Mouse (Mus musculus) c-Kit-positive CD71-negative TER-119-negative erythroid progenitor cells, embryonic 14.5 days (primary cell): Measurements from ENCODE around the gene Mrps36.
"Not testable (repeated sequence)": the region's sequence is repeated elsewhere in the genome, so short reads cannot be mapped to it uniquely, and the experiment has no call there.

Experiments
- DNase-seq: peaks from one replicate; pipeline ENCODE4 v3.0.0-alpha.2; 2013; ENCODE audit warnings: low read depth

Gene Mrps36

GRCm38 (mm10) chr13:100744036-100744744 lies at the start of gene Mrps36:
TSS of gene Mrps36 (minus strand) at chr13:100744659.
- DNase-seq: peak; percentile 90

GRCm38 (mm10) chr13:100789083-100789482 lies 44.6 kb upstream of the Mrps36 start:
- DNase-seq: no peak

- not testable (repeated sequence) for DNase-seq
Observed at GRCm38 (mm10) chr13:100788057-100788456, 43.6 kb upstream of the Mrps36 start.

- DNase-seq: no peak
Observed at GRCm38 (mm10) chr13:100787316-100788010, 43.0 kb upstream of the Mrps36 start.

DNA sequence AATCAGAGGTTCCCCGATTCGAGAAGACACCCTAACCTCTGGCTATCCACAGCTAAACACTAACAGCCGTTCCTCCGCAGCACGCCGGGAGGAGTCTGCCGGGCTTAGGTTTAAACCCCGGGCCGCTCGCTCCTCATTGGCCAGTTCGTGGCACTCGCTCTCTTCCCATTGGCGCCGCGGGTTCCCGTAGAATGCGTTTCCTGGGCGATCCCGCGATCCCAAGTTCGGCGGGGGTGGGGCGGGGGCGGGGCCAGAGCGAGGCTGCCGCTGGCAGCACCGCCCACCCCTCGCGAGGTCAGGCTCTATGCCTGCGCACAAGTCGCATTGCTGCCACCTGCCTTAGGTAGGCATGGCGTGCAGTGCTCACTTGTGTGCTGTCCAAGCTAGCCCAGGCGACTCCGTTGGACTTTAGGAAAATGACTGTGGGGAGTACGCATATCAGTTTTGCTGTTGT lies 42.0 kb upstream of the Mrps36 start, which contains the start of gene Ccnb1:
TSS of gene Ccnb1 (minus strand) at position 157 of the 454 bp plus-strand sequence.
- peak; percentile 91 for DNase-seq

DNA sequence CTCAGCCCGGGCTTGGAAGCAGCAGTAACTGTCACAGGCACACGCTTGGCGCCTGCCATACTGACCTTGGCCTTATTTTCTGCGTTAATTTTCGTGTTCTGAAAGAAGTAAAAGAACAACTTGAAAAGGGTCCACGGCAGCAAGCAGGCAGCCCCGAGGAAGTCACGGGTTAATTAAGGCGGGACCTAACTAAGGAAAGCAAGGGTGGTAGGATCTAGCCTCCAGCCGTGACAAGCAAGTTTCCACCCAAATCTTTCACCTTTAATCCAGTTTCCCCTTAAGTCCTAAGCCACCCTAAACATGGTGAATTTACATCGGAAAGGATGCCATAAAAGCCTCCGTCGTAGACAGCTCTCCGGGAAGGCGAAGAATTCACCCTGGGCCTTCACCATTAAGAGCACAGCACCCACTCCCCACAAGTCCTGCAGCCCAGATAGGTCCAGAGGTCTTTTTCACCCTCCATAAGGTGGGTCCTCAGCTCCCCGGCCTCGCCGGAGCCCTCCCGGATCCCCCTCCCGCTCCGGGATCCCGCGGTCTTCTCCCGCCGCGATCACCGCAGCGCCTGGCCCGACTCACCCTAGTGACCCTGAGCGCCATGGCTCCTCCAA lies 41.5 kb upstream of the Mrps36 start:
- no peak for DNase-seq

DNA sequence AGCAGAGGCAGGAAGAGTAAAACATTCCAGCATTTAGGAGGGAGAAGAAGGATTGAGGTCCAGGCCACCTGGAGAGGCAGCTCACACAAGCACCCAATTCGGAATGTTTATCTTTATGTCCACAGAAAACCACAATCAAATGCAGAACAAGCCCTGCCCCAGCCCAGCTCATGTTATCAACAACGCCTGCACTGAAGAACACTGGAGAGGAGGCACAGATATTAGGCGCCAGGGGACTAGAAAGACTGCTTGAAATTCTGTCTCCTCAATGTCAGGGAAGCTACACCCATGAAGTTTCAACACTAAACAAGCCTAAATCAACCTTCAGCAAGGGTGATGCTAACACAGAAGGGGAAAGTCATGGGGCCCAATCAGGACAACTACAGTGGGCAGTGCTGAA lies 33.0 kb upstream of the Mrps36 start:
- peak; percentile 33 for DNase-seq

DNA sequence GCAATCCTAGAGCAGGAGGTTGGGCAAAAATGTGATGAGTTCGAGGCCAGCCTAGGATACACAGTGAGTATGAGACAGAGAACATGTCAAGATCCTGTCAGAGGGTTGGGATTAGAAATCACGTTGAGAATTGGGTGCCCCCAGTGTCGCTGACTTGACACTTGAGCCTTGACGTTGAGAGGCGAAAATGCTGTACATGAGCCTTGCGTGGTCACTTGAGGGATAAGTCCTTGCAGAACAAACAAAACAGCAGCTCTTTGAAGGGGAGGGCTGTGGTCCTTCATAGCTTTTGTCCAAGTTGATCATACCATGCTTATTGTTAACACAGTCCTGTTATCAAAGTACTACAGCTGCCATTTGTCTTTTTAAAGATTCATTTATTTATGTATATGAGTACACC lies 32.3 kb upstream of the Mrps36 start:
- no peak for DNase-seq

DNA sequence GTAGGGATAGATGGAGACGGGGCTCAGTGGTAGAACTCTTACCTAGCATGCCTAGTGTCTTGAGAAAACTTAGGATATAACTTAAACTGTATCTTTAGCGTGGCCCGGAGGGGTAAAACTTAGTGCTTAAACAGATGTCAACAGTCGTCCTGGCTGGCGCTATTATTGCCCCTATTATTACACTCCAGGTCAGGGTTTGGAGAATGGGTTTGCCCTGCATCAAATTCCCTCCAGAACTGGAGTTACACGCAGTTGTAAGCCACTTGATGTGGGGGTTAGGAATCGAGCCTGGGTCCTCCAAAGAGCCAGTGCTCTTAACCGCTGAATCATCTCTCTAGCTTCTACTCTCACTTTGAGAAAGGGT lies 31.6 kb upstream of the Mrps36 start:
- DNase-seq: no peak

DNA sequence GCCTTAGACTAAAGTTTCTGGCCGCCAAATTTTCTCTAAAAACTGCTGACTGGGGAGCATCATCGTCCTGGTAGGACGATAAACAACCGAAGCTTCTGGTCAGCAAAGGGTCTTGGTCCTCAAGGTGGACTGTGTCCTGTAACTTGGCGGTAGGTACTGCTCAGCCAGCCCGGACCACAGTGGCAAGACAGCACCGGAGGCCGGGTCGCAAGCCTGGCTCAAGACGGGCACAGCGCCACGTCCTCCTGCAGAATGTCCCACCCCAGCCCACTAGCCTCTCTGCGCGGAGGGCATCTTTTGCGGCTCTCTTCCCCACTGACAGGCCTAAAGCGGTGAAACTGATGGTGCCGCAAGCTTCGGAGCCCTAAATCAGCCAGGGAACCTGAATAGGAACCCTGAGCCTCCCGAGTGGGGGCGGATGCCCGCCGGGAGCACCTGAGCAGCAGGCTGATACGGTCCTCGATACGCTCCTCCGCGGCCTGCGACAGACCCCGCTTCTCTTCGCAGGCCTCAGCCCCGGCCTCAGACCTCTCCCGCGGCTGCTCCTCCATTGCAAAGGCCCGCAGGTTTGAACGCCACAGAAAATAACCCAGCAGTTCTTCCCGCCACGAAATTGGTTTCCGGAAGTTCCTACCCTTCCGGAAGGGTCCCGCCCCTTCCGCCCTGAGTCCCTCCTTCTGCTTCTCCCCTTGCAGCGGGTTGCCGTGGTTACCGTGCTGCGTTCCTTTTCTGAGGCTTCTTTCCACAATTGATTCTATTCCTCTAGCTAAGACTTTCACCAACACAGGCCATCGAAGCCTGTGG lies 31.0 kb upstream of the Mrps36 start, which contains the start of gene Cenph:
TSS of gene Cenph (minus strand) at position 648 of the 804 bp plus-strand sequence.
- peak; percentile 92 for DNase-seq

DNA sequence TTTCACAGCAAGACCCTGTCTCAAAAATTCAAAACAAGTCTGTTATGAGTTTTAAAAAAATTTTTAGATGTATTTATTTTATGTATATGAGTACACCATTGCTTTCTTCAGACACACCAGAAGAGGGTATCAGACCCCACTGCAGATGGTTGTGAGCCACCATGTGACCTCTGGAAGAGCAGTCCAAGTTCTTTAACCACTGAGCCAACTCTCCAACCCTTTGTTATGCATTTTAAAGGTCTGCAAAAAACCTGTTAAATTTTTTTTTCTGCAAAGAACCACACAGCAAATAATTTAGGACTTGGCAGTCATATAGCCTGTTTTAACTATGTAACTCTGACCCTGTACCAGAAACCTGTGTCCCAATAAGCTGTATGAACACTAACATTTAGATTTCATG lies 30.2 kb upstream of the Mrps36 start:
- no peak for DNase-seq

DNA sequence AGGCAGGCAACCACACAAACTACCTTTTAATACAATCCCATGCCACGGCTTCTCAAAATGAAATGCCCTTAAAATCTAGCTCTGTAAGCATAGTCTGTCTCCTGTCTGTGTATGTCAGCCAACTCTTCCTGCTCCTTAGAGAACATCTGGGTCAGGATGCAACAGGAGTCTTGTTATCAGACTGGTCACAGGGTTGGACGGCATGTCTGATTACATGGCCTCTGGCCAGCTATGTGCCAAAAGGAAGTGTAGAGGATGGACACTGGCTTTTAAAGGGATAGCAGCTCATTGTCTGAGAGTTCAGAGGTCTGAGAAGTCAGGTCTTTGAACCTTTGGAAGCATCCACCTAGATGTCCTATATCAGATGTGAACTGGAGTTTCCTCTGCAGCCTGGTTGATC lies 10.9 kb upstream of the Mrps36 start:
- DNase-seq: no peak

DNA sequence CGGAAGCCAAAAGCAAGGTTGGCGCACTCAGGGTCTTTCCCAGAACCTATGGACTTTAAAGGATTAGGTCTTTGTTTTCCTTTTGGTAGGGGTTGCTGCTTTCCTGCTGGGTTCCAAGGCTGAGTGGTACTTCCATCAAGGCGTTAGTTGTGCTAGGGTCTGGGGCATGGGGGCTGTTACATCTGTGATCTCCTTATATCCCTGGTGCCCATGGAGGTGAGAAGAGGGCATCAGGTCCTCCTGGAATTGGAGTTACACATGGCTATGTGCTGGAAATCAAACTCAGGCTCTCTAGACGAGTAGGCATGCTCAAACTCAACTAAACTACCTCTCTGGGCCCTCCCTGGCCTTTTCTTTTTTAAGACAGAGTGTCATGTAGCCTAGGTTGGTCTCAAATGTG lies 9.7 kb upstream of the Mrps36 start:
- no peak for DNase-seq

- DNase-seq: no peak
Observed at GRCm38 (mm10) chr13:100753011-100753410, 8.6 kb upstream of the Mrps36 start.

DNA sequence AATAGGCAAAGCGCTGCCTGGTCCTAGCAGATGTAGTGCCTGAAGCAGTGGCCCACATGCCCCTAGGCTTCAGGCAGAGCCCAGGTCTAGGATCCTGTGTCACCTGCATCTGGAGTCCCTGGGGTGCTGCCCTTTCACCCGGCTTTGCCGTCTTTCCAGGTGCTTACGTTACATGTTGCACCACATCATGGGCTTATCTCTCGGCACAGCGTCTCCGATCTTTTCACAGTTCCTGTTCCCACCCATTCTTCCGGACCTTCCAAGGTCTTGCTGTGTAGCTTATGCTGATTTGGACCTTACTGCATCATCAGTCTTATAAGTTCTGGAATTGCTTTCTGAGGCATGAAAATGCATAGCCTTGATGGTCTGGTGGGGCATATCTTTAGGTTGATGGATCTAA lies 8.1 kb upstream of the Mrps36 start:
- DNase-seq: no peak

DNA sequence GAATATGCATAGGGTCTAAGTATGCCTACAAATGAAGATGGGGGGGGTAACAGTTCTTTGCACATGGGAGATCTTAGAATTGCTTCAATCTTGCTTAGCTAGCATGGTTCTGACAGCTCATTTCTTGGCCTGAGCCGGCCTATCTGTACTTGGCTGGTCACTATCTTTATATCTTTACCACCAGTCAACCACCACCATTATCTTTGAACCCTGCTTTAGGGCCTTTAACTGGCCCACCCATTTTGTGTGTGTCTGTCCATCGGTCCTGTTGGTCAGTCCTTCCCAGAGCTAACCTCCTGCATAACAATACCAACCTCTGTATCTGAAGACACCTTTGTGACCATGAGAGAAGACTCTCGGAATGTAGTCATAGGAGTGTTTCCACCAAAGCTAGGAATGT lies 6.9 kb upstream of the Mrps36 start:
- DNase-seq: no peak

DNA sequence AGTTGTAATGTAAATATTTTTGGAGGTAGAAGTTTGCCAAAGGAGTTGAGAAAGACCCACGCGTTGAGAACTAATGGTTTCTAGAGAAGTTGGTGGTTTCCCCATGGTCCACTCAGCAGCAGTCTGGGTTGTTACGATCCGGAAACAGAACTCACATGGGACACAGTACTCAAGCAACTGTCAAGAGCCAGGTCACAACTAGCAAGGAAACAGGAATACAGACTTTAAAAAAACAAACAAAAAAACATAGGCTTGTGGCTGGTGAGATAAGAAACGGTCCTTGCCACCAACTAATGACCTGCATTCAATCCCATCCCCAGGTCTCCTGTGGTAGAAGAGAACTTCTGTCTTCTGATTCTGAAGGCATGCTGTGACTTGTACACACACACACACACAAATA lies 6.3 kb upstream of the Mrps36 start:
- DNase-seq: no peak

DNA sequence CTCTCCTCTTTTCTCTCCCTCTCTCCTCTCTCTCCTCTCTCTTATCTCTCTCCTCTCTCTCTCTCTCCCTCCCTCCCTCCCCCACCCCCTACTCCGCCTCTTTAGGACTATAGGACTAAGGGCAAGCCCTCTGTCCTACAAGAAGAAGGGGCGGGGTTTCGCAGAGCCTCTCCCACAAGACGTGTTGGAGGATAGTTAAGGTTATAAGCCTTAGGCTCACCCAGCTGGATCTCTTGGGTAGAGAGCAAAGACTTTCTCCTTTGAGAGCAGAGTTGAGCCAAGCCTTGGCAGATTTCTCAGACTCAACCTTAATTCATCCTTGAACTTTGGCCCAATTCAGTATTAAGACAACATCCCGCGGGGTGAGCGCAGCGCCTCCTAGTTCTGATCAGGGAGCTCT lies 4.2 kb upstream of the Mrps36 start:
- DNase-seq: no peak

DNA sequence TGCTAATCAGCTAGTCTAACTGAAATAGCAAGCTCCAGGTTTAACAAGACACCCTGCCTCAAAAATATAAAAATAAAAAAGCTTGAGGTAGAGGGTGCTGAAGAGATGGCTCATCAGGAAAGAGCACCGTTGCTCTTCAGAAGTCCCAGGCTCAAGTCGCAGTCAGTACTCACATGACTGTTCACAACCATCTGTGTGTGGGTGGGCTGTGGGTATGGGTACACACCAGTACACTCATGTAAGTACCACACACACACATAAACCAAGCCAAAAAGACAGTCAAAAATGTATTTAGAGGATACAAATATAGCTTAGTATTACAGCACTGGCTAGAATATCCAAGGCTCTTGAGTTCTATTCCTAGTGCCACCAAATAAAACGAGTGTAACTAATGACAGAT lies 1.6 kb upstream of the Mrps36 start:
- DNase-seq: no peak

- DNase-seq: peak; percentile 22
Observed at GRCm38 (mm10) chr13:100743346-100744035, 968 bp downstream of the Mrps36 start.

DNA sequence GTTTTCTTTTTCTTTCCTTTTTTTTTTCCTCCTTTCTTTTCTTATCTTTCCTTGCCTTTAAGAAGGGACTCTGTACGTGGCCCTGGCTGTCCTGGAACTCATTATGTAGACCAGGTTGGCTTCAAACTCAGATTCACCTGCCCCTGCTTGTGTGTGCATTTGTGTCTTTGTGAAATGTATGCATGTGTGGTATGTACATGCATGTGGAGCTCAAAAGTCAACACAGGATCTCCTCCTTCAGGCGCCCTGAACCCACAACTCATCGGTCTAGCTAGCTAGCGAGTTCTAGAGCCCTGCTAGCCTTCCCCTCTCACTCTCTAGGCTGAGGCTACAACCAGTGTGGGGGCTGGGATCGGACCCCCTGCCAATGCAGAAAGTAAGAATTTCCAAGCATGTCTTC lies 1.6 kb downstream of the Mrps36 start:
- no peak for DNase-seq

- DNase-seq: no peak
Observed at GRCm38 (mm10) chr13:100732756-100733155, 11.7 kb downstream of the Mrps36 start.
